Mouse (Mus musculus): ENCODE results near the gene H2-M2.
"Not testable (repeated sequence)": the region's sequence is repeated elsewhere in the genome, so short reads cannot be mapped to it uniquely, and the experiment has no call there.

The H2-M2 gene

GRCm38 (mm10) chr17:37483452-37483851 is at the start of gene H2-M2:
Gene H2-M2 (minus strand): TSS chr17:37483552.
- DNase-seq (ENCODE audit: inconsistent ontology term), result no peak

GRCm38 (mm10) chr17:37525427-37525826 is 42.1 kb upstream of the H2-M2 start:
- not testable (repeated sequence) for DNase-seq (ENCODE audit: inconsistent ontology term)

- DNase-seq (ENCODE audit: inconsistent ontology term), result not testable (repeated sequence)
Observed at GRCm38 (mm10) chr17:37524612-37525011, 41.3 kb upstream of the H2-M2 start.

- no peak for DNase-seq (ENCODE audit: inconsistent ontology term)
Observed at GRCm38 (mm10) chr17:37507730-37508129, 24.4 kb upstream of the H2-M2 start, which contains the start of gene Olfr111. Gene Olfr111 (plus strand): TSS chr17:37508030.

GRCm38 (mm10) chr17:37491930-37492518 is 8.7 kb upstream of the H2-M2 start, which contains the start of gene Olfr110:
Gene Olfr110 (plus strand): TSS chr17:37492468.
- DNase-seq (ENCODE audit: inconsistent ontology term), result no peak

GRCm38 (mm10) chr17:37458616-37459015 is 24.7 kb downstream of the H2-M2 start, which contains the start of gene Olfr109:
Gene Olfr109 (plus strand): TSS chr17:37458916.
- DNase-seq (ENCODE audit: inconsistent ontology term), result no peak

GRCm38 (mm10) chr17:37445180-37445579 is 38.2 kb downstream of the H2-M2 start, which contains the start of gene Olfr108:
Gene Olfr108 (plus strand): TSS chr17:37445480.
- DNase-seq (ENCODE audit: inconsistent ontology term), result no peak
